Mouse (Mus musculus): ENCODE measurements around the gene Pcmt1. TPM values are rescaled to one million over a fixed set of nuclear protein-coding genes. Genes with fewer than 3 reads are reported as not detected.

Pcmt1 gene
- polyA plus RNA-seq, 1 experiment, result 61.6 TPM

GRCm38 (mm10) chr10:7605168-7605567 lies 75.8 kb downstream of the Pcmt1 start:
- Histone ChIP-seq H3K36me3 (ENCODE audit: control insufficient read depth, insufficient read depth) (no peaks in the 10 kb centered on the region), H3K4me3 (no peak overlapping the region), H3K4me2 (ENCODE audit: low read depth) (no peak overlapping the region), H3ac (ENCODE audit: control insufficient read depth, insufficient read length) (no peak overlapping the region), H3K79me2 (ENCODE audit: control insufficient read depth, insufficient read depth) (no peaks in the 10 kb centered on the region), H3K27me3 (ENCODE audit: control insufficient read depth, insufficient read depth, insufficient read length) (no peaks in the 10 kb centered on the region)
- no peak for TF ChIP-seq SRF (IDR thresholded peaks at IDR 0.05; ENCODE audit: control insufficient read depth, insufficient read length, low read depth)
- TF ChIP-seq CEBPB (IDR thresholded peaks at IDR 0.05; ENCODE audit: insufficient read depth, poor library complexity, severe bottlenecking), result no peak
- TF ChIP-seq MYOG (IDR thresholded peaks at IDR 0.05; ENCODE audit: control insufficient read depth in 1 of 3, insufficient read depth in 1 of 3, insufficient read length in 2 of 3, low read depth in 2 of 3), result no peak
- TF ChIP-seq USF1 (IDR thresholded peaks at IDR 0.05; ENCODE audit: low read depth), result no peak
- TF ChIP-seq POLR2AphosphoS2 (IDR thresholded peaks at IDR 0.05; ENCODE audit: insufficient read length, low read depth), result no peak

DNA sequence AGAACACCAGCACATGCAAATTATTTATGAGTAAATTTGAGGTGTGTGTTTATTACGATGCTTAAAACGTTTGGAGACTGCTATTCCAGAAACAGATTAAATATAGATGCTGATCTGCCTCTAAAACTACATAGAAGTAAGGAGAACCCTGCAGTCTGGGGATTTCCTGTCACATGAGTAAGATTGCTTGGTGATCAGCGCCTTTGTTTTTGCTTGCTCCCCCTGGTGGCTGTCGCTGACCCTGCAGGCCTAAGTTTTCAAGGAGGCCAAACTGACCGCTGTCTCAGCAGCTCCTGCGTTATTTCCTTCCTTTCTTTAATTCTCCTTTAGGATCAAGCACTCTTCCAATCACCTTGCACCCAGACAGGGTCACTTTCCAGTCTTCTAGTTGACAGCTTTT lies 80.3 kb downstream of the Pcmt1 start:
- H3K4me2 ChIP-seq (ENCODE audit: low read depth), result no peak overlapping the region
- H3K36me3 ChIP-seq (ENCODE audit: control insufficient read depth, insufficient read depth), result no peaks in the 10 kb centered on the region
- H3K79me2 ChIP-seq (ENCODE audit: control insufficient read depth, insufficient read depth), result no peaks in the 10 kb centered on the region
- TF ChIP-seq SRF (IDR thresholded peaks at IDR 0.05; ENCODE audit: control insufficient read depth, insufficient read length, low read depth) (no peak), USF1 (IDR thresholded peaks at IDR 0.05; ENCODE audit: low read depth) (peak; percentile 82)
- H3K27me3 ChIP-seq (ENCODE audit: control insufficient read depth, insufficient read depth, insufficient read length), result no peaks in the 10 kb centered on the region
- no peak overlapping the region for H3K4me3 ChIP-seq
- no peak overlapping the region for H3ac ChIP-seq (ENCODE audit: control insufficient read depth, insufficient read length)

DNA sequence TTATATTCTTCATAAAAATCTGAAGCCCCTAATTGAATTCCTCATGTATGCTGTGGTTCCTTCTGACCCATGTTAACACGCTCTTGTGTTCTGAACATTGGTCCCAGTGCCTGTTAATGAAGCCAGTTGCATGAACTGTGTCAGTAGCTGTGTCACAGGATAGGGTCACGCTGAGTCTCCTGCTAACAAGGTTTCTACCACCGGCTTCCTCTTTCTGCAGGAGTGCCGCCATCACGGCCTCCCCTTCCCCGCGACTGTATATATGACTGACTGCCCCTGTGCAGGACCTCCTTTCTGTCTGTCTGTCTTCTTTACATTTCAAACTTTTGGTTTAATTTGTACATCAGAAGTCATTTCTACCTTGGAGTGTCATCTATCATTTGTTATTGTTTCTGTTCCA lies 82.8 kb downstream of the Pcmt1 start:
- TF ChIP-seq CEBPB (IDR thresholded peaks at IDR 0.05; ENCODE audit: insufficient read depth, poor library complexity, severe bottlenecking) (no peak), MAX (IDR thresholded peaks at IDR 0.05; ENCODE audit: low read depth) (no peak), MYOG (IDR thresholded peaks at IDR 0.05; ENCODE audit: control insufficient read depth in 1 of 3, insufficient read depth in 1 of 3, insufficient read length in 2 of 3, low read depth in 2 of 3) (no peak)
- H3K4me2 ChIP-seq (ENCODE audit: low read depth), result no peak overlapping the region
- no peaks in the 10 kb centered on the region for H3K79me2 ChIP-seq (ENCODE audit: control insufficient read depth, insufficient read depth)
- no peaks in the 10 kb centered on the region for H3K27me3 ChIP-seq (ENCODE audit: control insufficient read depth, insufficient read depth, insufficient read length)
- no peaks in the 10 kb centered on the region for H3K36me3 ChIP-seq (ENCODE audit: control insufficient read depth, insufficient read depth)
- H3K4me3 ChIP-seq, result no peak overlapping the region
- H3ac ChIP-seq (ENCODE audit: control insufficient read depth, insufficient read length), result no peak overlapping the region

GRCm38 (mm10) chr10:7596251-7596650 lies 84.7 kb downstream of the Pcmt1 start:
- H3K79me2 ChIP-seq (ENCODE audit: control insufficient read depth, insufficient read depth), result no peaks in the 10 kb centered on the region
- no peaks in the 10 kb centered on the region for H3K36me3 ChIP-seq (ENCODE audit: control insufficient read depth, insufficient read depth)
- H3K27me3 ChIP-seq (ENCODE audit: control insufficient read depth, insufficient read depth, insufficient read length), result no peaks in the 10 kb centered on the region
- no peak overlapping the region for H3ac ChIP-seq (ENCODE audit: control insufficient read depth, insufficient read length)
- no peak overlapping the region for H3K4me3 ChIP-seq
- TF ChIP-seq POLR2A (IDR thresholded peaks at IDR 0.05; ENCODE audit: insufficient read length, low read depth), result no peak
- TF ChIP-seq TCF3 (IDR thresholded peaks at IDR 0.05; ENCODE audit: insufficient read length, low read depth), result no peak
- TF ChIP-seq REST (IDR thresholded peaks at IDR 0.05; ENCODE audit: insufficient read depth, insufficient read length), result no peak
- TF ChIP-seq USF1 (IDR thresholded peaks at IDR 0.05; ENCODE audit: low read depth), result no peak
- no peak for TF ChIP-seq MYOG (IDR thresholded peaks at IDR 0.05; ENCODE audit: control insufficient read depth in 1 of 3, insufficient read depth in 1 of 3, insufficient read length in 2 of 3, low read depth in 2 of 3)
- no peak for TF ChIP-seq CEBPB (IDR thresholded peaks at IDR 0.05; ENCODE audit: insufficient read depth, poor library complexity, severe bottlenecking)
- no peak for TF ChIP-seq E2F4 (IDR thresholded peaks at IDR 0.05; ENCODE audit: insufficient read depth)
- TF ChIP-seq POLR2AphosphoS2 (IDR thresholded peaks at IDR 0.05; ENCODE audit: insufficient read length, low read depth), result no peak
- no peak for TF ChIP-seq MYOD1 (IDR thresholded peaks at IDR 0.05; ENCODE audit: control insufficient read depth in 1 of 3, insufficient read length in 2 of 3, low read depth in 2 of 3)
- H3K4me2 ChIP-seq (ENCODE audit: low read depth), result no peak overlapping the region

DNA sequence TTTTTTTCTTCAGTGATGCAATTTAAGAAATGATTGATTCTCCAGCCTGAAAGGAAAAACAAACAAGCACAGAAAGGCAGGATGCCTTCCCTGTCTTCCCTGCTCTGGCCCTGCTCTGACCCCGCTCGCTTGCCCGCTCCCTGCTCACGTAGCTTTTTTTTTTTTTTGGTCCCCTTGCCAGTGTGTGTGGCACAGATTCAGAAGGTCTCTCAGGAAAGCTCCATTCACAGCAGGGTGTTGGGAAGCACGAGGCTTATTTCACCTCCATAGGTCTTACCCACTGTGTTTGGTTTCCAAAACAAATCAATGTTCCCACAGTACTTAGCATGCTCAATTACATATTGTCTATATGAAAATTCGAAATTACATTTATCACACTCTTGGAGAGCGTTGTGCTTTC lies 86.1 kb downstream of the Pcmt1 start:
- H3K4me3 ChIP-seq, result no peak overlapping the region
- no peak overlapping the region for H3ac ChIP-seq (ENCODE audit: control insufficient read depth, insufficient read length)
- H3K4me2 ChIP-seq (ENCODE audit: low read depth), result no peak overlapping the region
- no peaks in the 10 kb centered on the region for H3K27me3 ChIP-seq (ENCODE audit: control insufficient read depth, insufficient read depth, insufficient read length)
- no peaks in the 10 kb centered on the region for H3K79me2 ChIP-seq (ENCODE audit: control insufficient read depth, insufficient read depth)
- H3K36me3 ChIP-seq (ENCODE audit: control insufficient read depth, insufficient read depth), result no peaks in the 10 kb centered on the region
- no peak for TF ChIP-seq TCF12 (IDR thresholded peaks at IDR 0.05; ENCODE audit: insufficient read depth, poor library complexity, severe bottlenecking)
- no peak for TF ChIP-seq MYOG (IDR thresholded peaks at IDR 0.05; ENCODE audit: control insufficient read depth in 1 of 3, insufficient read depth in 1 of 3, insufficient read length in 2 of 3, low read depth in 2 of 3)
- no peak for TF ChIP-seq POLR2A (IDR thresholded peaks at IDR 0.05; ENCODE audit: insufficient read length, low read depth)
- TF ChIP-seq TCF3 (IDR thresholded peaks at IDR 0.05; ENCODE audit: insufficient read length, low read depth), result no peak
- no peak for TF ChIP-seq MAX (IDR thresholded peaks at IDR 0.05; ENCODE audit: low read depth)
- TF ChIP-seq CEBPB (IDR thresholded peaks at IDR 0.05; ENCODE audit: insufficient read depth, poor library complexity, severe bottlenecking), result no peak
- no peak for TF ChIP-seq POLR2AphosphoS2 (IDR thresholded peaks at IDR 0.05; ENCODE audit: insufficient read length, low read depth)
- TF ChIP-seq USF1 (IDR thresholded peaks at IDR 0.05; ENCODE audit: low read depth), result no peak

GRCm38 (mm10) chr10:7590792-7591191 lies 90.1 kb downstream of the Pcmt1 start:
- Histone ChIP-seq H3K27me3 (ENCODE audit: control insufficient read depth, insufficient read depth, insufficient read length) (no peaks in the 10 kb centered on the region), H3K4me2 (ENCODE audit: low read depth) (peak overlapping the region; percentile 73), H3K36me3 (ENCODE audit: control insufficient read depth, insufficient read depth) (no peaks in the 10 kb centered on the region), H3ac (ENCODE audit: control insufficient read depth, insufficient read length) (peak overlapping the region; percentile 30), H3K4me3 (no peak overlapping the region), H3K79me2 (ENCODE audit: control insufficient read depth, insufficient read depth) (no peaks in the 10 kb centered on the region)
- TF ChIP-seq TCF12 (IDR thresholded peaks at IDR 0.05; ENCODE audit: insufficient read depth, poor library complexity, severe bottlenecking) (no peak), POLR2AphosphoS2 (IDR thresholded peaks at IDR 0.05; ENCODE audit: insufficient read length, low read depth) (no peak), SRF (IDR thresholded peaks at IDR 0.05; ENCODE audit: control insufficient read depth, insufficient read length, low read depth) (no peak), MYOD1 (IDR thresholded peaks at IDR 0.05; ENCODE audit: control insufficient read depth in 1 of 3, insufficient read length in 2 of 3, low read depth in 2 of 3) (no peak), MYOG (IDR thresholded peaks at IDR 0.05; ENCODE audit: control insufficient read depth in 1 of 3, insufficient read depth in 1 of 3, insufficient read length in 2 of 3, low read depth in 2 of 3) (no peak), USF1 (IDR thresholded peaks at IDR 0.05; ENCODE audit: low read depth) (no peak), POLR2A (IDR thresholded peaks at IDR 0.05; ENCODE audit: insufficient read length, low read depth) (no peak), TCF3 (IDR thresholded peaks at IDR 0.05; ENCODE audit: insufficient read length, low read depth) (no peak), MAX (IDR thresholded peaks at IDR 0.05; ENCODE audit: low read depth) (no peak), CEBPB (IDR thresholded peaks at IDR 0.05; ENCODE audit: insufficient read depth, poor library complexity, severe bottlenecking) (no peak), REST (IDR thresholded peaks at IDR 0.05; ENCODE audit: insufficient read depth, insufficient read length) (no peak), E2F4 (IDR thresholded peaks at IDR 0.05; ENCODE audit: insufficient read depth) (no peak)

Measured in myocyte (in vitro differentiated cells).